Mouse (Mus musculus): ENCODE data around the gene Prkcsh. TPM values are rescaled to one million over a fixed set of nuclear protein-coding genes. Genes with fewer than 3 reads are reported as not detected.
A peak's percentile ranks its signal among the peaks of the same experiment; 100 is the strongest.

Prkcsh gene
- polyA plus RNA-seq, 1 experiment from 2014 or later: 84.2 TPM

DNA sequence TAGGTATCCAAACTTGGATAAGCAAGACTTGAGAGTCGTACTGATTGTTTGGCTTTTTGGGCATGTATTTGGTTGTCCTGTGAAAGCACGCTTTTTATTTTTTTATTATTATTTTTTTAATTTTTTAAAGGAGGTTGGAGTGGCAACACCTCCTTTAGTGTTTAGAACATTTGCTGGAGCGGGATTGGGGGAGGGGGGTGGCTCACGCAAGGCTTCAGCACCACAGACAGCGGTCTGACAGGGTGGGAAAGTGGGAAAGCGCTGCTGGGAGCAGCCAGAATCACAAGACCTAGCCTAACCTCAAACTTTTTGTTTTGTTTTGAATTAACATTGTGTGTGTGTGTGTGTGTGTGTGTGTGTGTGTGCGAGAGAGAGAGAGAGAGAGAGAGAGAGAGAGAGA lies 51.1 kb downstream of the Prkcsh start:
- H3K9me3 ChIP-seq (replicated peaks): no peaks in the 10 kb centered on the region
- H3K9ac ChIP-seq: no peak overlapping the region
- ATAC-seq: no peak
- H3K4me2 ChIP-seq: no peak overlapping the region
- H3K4me1 ChIP-seq: peaks cover 26% of the 10 kb centered on the region
- peaks cover 4% of the 10 kb centered on the region; the same call in 1 of the 2 replicates for H3K27me3 ChIP-seq
- H3K27ac ChIP-seq: no peak overlapping the region
- H3K36me3 ChIP-seq (ENCODE audit: poor library complexity, severe bottlenecking): peaks cover 20% of the 10 kb centered on the region
- H3K4me3 ChIP-seq: no peak overlapping the region
- 44% methylated on average over 6 of the region's 7 CpGs for WGBS

- Histone ChIP-seq H3K9me3 (replicated peaks) (no peaks in the 10 kb centered on the region), H3K27ac (no peak overlapping the region), H3K27me3 (peaks cover 4% of the 10 kb centered on the region; the same call in 1 of the 2 replicates), H3K9ac (no peak overlapping the region), H3K4me3 (peak overlapping the region; percentile 20), H3K4me2 (peak overlapping the region; percentile 53), H3K36me3 (ENCODE audit: poor library complexity, severe bottlenecking) (peaks cover 28% of the 10 kb centered on the region), H3K4me1 (peaks cover 17% of the 10 kb centered on the region)
- WGBS: 1% methylated on average over 32 of the region's 32 CpGs
- peak; percentile 19 for ATAC-seq
Measured at GRCm38 (mm10) chr9:22054411-22055076, 51.9 kb downstream of the Prkcsh start.

GRCm38 (mm10) chr9:22055713-22056112 lies 53.1 kb downstream of the Prkcsh start:
- Histone ChIP-seq H3K9me3 (replicated peaks) (no peaks in the 10 kb centered on the region), H3K36me3 (ENCODE audit: poor library complexity, severe bottlenecking) (peaks cover 32% of the 10 kb centered on the region), H3K27me3 (peaks cover 4% of the 10 kb centered on the region; the same call in 1 of the 2 replicates), H3K9ac (no peak overlapping the region), H3K27ac (no peak overlapping the region), H3K4me3 (no peak overlapping the region), H3K4me2 (no peak overlapping the region), H3K4me1 (peaks cover 10% of the 10 kb centered on the region; the same call in 1 of the 2 replicates)
- 38% methylated on average over 29 of the region's 29 CpGs for WGBS
- ATAC-seq: no peak

DNA sequence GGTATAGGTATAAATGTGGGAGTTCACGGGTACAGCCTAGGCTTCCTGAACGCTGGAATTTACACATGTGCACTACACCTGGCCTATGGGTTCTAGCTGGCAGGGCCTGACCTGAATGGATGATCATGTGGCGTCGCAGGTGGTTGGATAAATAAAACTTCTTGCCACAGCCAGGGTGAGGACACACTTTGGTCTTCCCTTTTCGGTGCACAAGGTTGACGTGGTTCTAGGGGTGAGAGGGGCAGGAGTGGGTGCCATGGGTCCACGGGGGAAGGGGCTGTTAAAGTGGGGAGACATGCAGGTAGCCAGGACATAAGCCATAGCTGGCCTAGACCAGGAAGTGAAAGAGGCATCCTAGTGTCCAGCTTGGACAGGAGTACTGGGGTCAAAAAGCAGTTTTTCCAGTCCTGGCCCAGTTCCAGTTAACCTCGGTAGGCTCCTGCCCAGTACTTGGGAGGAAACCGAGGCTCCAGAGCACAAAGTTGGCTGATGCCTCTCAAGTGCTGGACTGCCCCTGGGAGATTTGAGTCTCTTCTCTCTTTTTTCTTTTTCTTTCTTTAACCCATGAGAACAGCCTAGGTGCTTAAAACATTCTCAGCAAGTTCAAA lies 53.8 kb downstream of the Prkcsh start:
- Histone ChIP-seq H3K4me1 (peaks cover 10% of the 10 kb centered on the region; the same call in 1 of the 2 replicates), H3K36me3 (ENCODE audit: poor library complexity, severe bottlenecking) (peaks cover 38% of the 10 kb centered on the region), H3K27me3 (peaks cover 4% of the 10 kb centered on the region; the same call in 1 of the 2 replicates), H3K27ac (no peak overlapping the region), H3K4me3 (no peak overlapping the region), H3K9ac (no peak overlapping the region), H3K4me2 (no peak overlapping the region), H3K9me3 (replicated peaks) (no peaks in the 10 kb centered on the region)
- no peak for ATAC-seq
- WGBS: 72% methylated on average over 9 of the region's 9 CpGs

DNA sequence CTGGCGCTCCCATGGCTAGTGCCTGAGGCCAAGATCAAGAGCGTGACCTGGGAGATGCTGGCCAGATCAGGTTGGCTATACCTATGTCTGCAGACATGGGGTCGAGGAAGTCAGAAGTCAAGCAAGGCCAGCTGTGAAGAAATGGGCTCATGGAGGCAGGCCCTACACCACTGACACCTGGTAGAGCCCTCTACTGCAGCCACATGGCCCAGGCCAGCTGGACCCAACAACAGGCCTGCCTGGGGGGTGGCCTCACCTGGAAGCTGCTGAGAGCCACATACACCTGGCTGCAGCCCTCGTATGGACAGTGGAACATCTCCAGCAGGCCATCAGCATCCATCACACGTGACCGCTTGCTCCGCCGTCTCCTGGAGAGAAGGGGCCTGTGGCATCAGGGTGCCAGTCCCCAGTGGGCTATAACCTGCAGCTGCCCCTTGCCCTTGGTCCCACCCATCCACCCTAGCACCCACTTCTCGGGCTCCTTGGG lies 54.5 kb downstream of the Prkcsh start:
- Histone ChIP-seq H3K4me2 (no peak overlapping the region), H3K9me3 (replicated peaks) (no peaks in the 10 kb centered on the region), H3K27ac (no peak overlapping the region), H3K4me1 (peaks cover 9% of the 10 kb centered on the region; the same call in 1 of the 2 replicates), H3K27me3 (peaks cover 4% of the 10 kb centered on the region; the same call in 1 of the 2 replicates), H3K36me3 (ENCODE audit: poor library complexity, severe bottlenecking) (peaks cover 44% of the 10 kb centered on the region), H3K9ac (no peak overlapping the region), H3K4me3 (no peak overlapping the region)
- no peak for ATAC-seq
- WGBS: 89% methylated on average over 9 of the region's 9 CpGs

DNA sequence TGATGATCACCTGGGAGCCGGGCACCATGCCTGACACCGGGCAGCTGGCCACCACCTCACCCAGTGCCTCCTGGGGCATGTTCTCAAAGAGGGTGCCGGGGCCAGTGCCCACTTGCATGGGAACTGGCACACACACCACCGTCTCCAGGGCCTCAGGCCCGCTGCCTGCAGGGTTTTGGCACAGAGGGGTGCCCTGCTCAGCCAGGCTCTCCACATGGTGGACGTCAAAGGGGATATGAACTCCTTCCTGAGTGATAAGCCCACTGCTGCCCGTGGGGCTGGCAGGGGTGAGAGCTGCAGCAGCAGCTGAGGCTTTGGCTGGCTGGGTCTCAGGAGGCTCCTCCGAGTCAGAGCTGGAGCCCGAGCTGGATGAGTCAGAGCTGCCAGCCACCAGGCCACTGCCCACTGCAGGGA lies 55.4 kb downstream of the Prkcsh start:
- Histone ChIP-seq H3K36me3 (ENCODE audit: poor library complexity, severe bottlenecking) (peaks cover 54% of the 10 kb centered on the region), H3K4me3 (no peak overlapping the region), H3K9ac (no peak overlapping the region), H3K4me2 (no peak overlapping the region), H3K27ac (no peak overlapping the region), H3K9me3 (replicated peaks) (no peaks in the 10 kb centered on the region), H3K4me1 (peaks cover 6% of the 10 kb centered on the region; the same call in 1 of the 2 replicates), H3K27me3 (peaks cover 4% of the 10 kb centered on the region; the same call in 1 of the 2 replicates)
- ATAC-seq: no peak
- WGBS: 92% methylated on average over 9 of the region's 9 CpGs

DNA sequence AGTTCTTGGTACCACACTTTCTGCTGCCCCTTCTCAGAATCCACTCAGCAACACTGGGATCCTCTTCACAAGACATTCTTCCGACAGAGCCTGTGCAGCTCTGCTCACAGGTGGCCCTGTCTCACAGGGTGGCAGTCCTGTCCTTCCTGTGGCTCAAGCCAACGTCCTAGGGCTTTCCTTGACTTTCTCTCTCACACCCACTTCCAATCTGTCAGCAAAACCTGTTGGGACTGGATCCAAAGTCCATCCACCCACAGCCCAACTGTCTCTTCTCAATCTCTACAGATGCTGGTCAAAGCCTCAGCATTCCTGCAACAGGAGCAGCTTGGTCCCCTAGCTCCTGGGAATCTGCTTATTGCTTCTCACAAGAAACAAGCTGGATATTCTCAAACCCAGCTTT lies 58.7 kb downstream of the Prkcsh start:
- Histone ChIP-seq H3K4me2 (no peak overlapping the region), H3K9me3 (replicated peaks) (no peaks in the 10 kb centered on the region), H3K4me3 (no peak overlapping the region), H3K36me3 (ENCODE audit: poor library complexity, severe bottlenecking) (peaks cover 86% of the 10 kb centered on the region), H3K9ac (no peak overlapping the region), H3K27me3 (no peaks in the 10 kb centered on the region), H3K27ac (no peak overlapping the region), H3K4me1 (no peaks in the 10 kb centered on the region)
- ATAC-seq: no peak
- 83% methylated on average over 2 of the region's 2 CpGs for WGBS

Other genes with a start within 250 kb of the Prkcsh start
- gene Spc24, start 242.5 kb upstream of the Prkcsh start, polyA plus RNA-seq (2015; fragmentation: Nextera tagmentation; extraction: Ambion mirVana): 95.6 and 95.7 TPM in 2 replicates
- 2.6 and 3.1 TPM in 2 replicates for gene Kank2, start 204.1 kb upstream of the Prkcsh start, polyA plus RNA-seq (2015; fragmentation: Nextera tagmentation; extraction: Ambion mirVana)
- 0.21 TPM in 1 of 2 replicates, not detected in the other for gene Angptl8, start 167.3 kb upstream of the Prkcsh start, polyA plus RNA-seq (2015; fragmentation: Nextera tagmentation; extraction: Ambion mirVana)
- gene Dock6, start 150.2 kb upstream of the Prkcsh start, polyA plus RNA-seq (2015; fragmentation: Nextera tagmentation; extraction: Ambion mirVana): 12.5 and 13.9 TPM in 2 replicates
- gene Rab3d, start 84.6 kb upstream of the Prkcsh start, polyA plus RNA-seq (2015; fragmentation: Nextera tagmentation; extraction: Ambion mirVana): 18.3 and 21.0 TPM in 2 replicates
- 5.0 and 6.6 TPM in 2 replicates for gene Ccdc159, start 75.3 kb upstream of the Prkcsh start, polyA plus RNA-seq (2015; fragmentation: Nextera tagmentation; extraction: Ambion mirVana)
- 42.2 and 42.3 TPM in 2 replicates for gene Tmem205, start 75.2 kb upstream of the Prkcsh start, polyA plus RNA-seq (2015; fragmentation: Nextera tagmentation; extraction: Ambion mirVana)
- gene Plppr2, start 65.8 kb upstream of the Prkcsh start, polyA plus RNA-seq (2015; fragmentation: Nextera tagmentation; extraction: Ambion mirVana): 37.8 and 44.1 TPM in 2 replicates
- gene Swsap1, start 47.1 kb upstream of the Prkcsh start, polyA plus RNA-seq (2015; fragmentation: Nextera tagmentation; extraction: Ambion mirVana): 8.6 and 12.1 TPM in 2 replicates
- gene Epor, start 39.3 kb upstream of the Prkcsh start, polyA plus RNA-seq (2015; fragmentation: Nextera tagmentation; extraction: Ambion mirVana): 0.99 and 1.9 TPM in 2 replicates
- 1.1 and 1.2 TPM in 2 replicates for gene Rgl3, start 13.4 kb upstream of the Prkcsh start, polyA plus RNA-seq (2015; fragmentation: Nextera tagmentation; extraction: Ambion mirVana)
- 4.0 and 4.6 TPM in 2 replicates for gene Ccdc151, start 172 bp upstream of the Prkcsh start, polyA plus RNA-seq (2015; fragmentation: Nextera tagmentation; extraction: Ambion mirVana)
- 63.7 and 66.4 TPM in 2 replicates for gene Elavl3, start 49.2 kb downstream of the Prkcsh start, polyA plus RNA-seq (2015; fragmentation: Nextera tagmentation; extraction: Ambion mirVana)
- not detected in 2 replicates for gene Gm49318, start 68.5 kb downstream of the Prkcsh start, polyA plus RNA-seq (2015; fragmentation: Nextera tagmentation; extraction: Ambion mirVana)
- gene Zfp653, start 68.6 kb downstream of the Prkcsh start, polyA plus RNA-seq (2015; fragmentation: Nextera tagmentation; extraction: Ambion mirVana): 17.1 and 18.9 TPM in 2 replicates
- 47.7 and 51.5 TPM in 2 replicates for gene Ecsit, start 82.6 kb downstream of the Prkcsh start, polyA plus RNA-seq (2015; fragmentation: Nextera tagmentation; extraction: Ambion mirVana)
- gene Cnn1, start 96.4 kb downstream of the Prkcsh start, polyA plus RNA-seq (2015; fragmentation: Nextera tagmentation; extraction: Ambion mirVana): 1.8 and 2.2 TPM in 2 replicates
- 206 and 210 TPM in 2 replicates for gene Elof1, start 114.4 kb downstream of the Prkcsh start, polyA plus RNA-seq (2015; fragmentation: Nextera tagmentation; extraction: Ambion mirVana)
- gene Acp5, start 132.9 kb downstream of the Prkcsh start, polyA plus RNA-seq (2015; fragmentation: Nextera tagmentation; extraction: Ambion mirVana): 0.81 and 1.2 TPM in 2 replicates
- 79.3 and 87.5 TPM in 2 replicates for gene Pigyl, start 154.0 kb downstream of the Prkcsh start, polyA plus RNA-seq (2015; fragmentation: Nextera tagmentation; extraction: Ambion mirVana)
- gene Zfp872, start 185.3 kb downstream of the Prkcsh start, polyA plus RNA-seq (2015; fragmentation: Nextera tagmentation; extraction: Ambion mirVana): 0.13 and 0.19 TPM in 2 replicates
- 9.3 and 11.0 TPM in 2 replicates for gene Zfp809, start 222.9 kb downstream of the Prkcsh start, polyA plus RNA-seq (2015; fragmentation: Nextera tagmentation; extraction: Ambion mirVana)

Measured in forebrain, embryonic 13.5 days (tissue).